Mouse (Mus musculus) layer of hippocampus, postnatal 36 days (tissue): Measurements from ENCODE around the gene Mybpc1. TPM values are rescaled to one million over a fixed set of nuclear protein-coding genes. Genes with fewer than 3 reads are reported as not detected.
"Not testable (repeated sequence)": the region's sequence is repeated elsewhere in the genome, so short reads cannot be mapped to it uniquely, and the experiment has no call there.

Experiments
- DNase-seq, 2 experiments: peaks; one replicate each; pipeline ENCODE4 v3.0.0; 2022
- total RNA-seq, 2 experiments: library from RNA; stranded (reverse); gene quantifications; 2 replicates each; pipeline ENCODE4 v1.2.3; 2021

Gene Mybpc1
- total RNA-seq, 2 experiments from 2014 or later = 1.0 to 1.5 TPM

DNA sequence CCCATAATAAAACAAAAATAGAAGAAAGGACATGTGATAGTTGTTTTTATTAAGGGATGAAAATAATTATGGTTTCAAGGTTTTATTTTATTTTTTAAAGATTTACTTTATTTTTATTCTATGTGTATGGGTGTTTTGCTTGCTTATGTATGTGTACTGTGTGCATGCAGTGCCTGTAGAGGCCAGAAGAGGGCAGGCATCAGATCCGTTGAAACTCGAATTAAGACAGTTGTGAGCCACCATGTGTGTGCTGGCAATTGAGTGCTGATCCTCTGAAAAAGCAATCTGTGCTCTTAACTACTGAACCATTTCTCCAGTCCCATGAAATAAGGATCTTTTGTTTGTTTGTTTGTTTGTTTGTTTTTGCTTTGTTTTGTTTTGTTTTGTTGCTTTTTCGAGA lies 54.7 kb downstream of the Mybpc1 start:
- DNase-seq = no peak

DNA sequence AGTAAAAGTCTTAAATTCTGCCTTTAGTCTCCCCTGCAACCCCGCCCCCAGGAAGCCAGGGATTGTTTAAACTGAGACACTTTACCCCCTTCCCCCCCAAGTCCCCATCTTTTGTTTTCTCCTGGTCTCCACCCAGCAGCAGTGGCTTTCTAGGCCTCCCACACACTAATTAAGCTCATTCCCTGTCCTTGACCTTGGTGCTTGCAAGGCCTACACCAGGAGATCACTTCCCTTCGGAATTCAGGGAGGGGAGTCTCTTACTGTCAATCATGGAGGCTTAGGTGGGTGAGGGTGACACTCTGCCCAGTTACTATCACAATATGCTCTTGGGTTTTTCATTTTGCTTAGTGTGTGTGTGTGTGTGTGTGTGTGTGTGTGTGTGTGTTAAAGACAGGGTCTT lies 57.3 kb downstream of the Mybpc1 start:
- no peak for DNase-seq

DNA sequence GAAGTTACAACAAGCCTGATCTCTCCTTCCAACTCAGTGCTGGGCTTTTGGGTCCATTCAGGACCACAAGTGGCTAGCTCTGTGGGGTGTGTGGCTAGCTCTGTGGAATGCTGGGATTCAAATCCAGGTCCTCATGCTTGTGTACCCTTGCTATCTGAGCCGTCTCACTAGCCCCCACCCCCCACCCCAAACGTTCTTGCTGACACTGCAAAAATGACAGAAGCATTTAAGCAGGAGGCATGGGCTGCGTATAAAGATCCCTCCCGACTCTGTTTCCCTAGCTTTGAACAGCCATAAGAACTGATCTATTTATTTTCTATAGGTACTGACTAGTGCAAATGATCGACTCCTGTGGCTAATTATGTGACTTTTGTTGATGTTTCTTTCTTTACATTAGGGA lies 74.3 kb downstream of the Mybpc1 start:
- no peak for DNase-seq

DNA sequence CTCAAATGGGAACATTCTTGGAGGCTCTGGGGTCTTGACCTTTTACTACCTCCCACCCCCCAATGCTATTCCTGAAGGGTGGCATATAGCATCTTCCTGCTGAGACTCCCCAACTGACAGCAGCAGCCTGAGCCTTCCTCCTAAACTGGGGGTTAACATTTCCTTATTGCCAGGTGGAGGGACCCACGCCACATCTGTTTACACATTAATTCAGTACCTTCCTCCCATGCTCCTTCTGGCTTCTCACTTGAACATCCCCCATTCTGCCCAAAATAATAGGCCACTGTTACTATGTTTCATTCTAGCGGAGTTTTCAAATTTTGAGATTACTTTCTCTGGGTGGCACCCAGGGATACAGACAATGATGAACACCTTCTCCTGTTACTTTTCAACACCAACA lies 80.9 kb downstream of the Mybpc1 start:
- peak; percentile 24 to 28 for DNase-seq

DNA sequence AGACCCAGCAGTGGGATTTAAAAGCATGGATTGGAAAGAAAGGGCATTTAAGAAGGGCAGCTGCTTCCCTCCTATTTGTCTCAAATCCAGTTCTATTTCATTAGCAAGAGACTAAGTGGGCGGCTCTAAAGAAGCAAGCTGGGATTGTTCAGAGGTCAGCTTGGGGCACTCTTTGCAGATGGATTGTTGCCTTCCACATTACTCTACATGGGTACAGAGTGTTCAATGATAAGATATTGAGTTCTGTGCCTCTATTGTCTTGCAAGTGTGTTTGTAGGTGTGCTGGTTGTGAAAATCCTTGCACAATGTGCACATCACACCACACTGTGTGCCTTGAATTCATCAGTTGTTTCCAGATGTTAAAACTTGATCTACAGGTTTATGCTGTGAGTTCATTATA lies 81.7 kb downstream of the Mybpc1 start:
- no peak for DNase-seq

DNA sequence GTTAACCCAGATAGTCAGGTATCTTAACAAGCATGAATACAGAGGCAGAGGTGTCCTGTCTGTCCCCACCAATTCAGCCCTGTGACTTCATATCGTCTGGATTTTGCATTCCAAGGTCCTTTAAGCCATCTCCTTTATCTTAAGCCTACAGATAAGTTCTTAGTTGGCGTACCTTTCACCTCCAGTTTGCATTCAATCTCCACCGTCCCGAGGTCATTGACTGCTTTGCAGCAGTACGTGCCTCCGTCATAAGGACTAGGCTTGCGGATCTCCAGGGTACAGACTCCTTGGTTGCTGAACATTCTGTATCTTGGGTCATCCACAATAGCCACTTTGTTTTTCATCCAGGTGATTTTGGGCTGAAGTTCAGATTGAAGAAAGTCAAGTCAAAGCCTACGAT lies 82.2 kb downstream of the Mybpc1 start:
- no peak for DNase-seq

DNA sequence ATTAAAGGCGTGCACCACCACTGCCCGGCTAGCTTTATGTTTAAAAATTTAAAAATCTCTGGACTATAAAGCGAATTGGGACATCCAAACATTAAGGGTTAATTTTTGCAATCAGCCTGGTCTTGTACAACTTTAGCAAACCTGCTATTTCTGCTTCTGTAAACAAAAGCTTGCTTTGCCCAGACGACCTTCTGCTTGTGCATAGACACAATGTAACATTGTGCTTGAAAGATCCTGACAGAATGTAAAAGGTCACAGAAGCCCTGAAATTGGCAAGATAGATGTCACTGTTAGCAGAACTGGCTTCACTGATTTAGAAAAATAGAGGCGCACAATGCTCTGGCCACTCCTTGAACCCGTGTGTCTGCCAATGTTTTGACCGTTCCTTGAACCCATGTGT lies 89.9 kb downstream of the Mybpc1 start:
- not testable (repeated sequence) for DNase-seq

DNA sequence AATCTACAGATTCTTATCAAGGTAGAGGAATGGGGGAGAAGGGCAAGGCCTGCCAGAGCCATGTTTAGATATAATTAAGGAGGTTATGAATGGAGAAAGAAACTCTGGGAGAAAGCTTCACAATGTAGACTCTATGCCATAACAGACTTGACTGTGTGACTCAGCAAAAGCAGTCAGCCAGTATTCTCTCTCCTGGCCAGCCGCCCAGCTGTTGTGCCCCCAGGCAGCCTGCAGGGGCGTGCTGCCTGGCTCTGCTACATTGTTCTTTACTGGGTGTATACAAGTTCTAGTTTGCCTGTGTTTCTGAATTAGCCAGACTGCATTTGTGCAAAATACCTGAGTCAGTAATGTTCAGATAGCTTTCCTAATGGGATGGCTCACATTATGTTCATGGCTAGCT lies 90.5 kb downstream of the Mybpc1 start:
- peak; percentile 50 to 62 for DNase-seq

DNA sequence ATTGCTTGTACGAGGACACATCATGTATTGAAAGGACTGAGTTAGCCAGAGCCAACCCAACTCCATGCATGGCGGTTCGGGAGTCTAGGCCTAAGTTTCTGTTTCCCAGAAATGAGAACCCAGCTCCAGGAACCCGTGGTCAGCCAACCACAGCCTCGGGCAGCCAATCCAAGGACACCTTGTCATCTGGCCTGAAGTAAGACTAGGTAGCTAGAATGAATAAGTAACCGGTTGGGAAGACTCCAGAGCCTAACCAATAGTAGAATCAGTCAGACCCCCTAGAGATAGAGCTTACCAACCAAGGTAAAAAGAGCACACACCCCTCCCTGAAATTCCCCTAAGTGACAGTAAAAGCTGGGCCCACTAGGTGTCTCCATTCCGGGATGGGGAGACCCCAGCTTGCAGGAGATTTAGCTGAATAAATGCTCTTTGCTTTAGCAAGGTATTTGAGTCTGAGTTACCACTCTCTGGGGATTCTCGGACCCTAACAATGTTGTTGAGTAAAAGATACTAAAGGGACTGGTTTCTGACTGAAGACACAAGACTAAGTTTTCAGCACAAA lies 91.3 kb downstream of the Mybpc1 start:
- no peak for DNase-seq

DNA sequence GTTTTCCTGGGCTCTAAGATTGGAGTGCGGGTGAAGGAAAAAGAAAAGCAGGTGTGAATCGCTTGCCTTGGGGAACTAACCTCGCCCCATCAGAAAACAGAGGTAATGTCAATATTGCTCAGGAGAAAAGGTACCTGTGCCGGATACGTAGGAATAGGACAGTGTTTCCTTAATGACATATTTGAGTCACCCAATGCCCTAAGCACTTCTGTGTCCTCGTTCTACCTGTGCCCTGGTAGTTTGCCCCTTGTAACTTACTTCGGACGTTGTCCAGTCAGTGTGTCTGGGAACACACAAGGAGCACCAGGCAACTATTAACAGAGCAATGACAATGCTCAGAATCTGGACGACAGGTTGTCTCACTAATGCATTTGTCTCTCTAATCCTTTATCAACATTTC lies 93.6 kb downstream of the Mybpc1 start:
- DNase-seq = no peak

DNA sequence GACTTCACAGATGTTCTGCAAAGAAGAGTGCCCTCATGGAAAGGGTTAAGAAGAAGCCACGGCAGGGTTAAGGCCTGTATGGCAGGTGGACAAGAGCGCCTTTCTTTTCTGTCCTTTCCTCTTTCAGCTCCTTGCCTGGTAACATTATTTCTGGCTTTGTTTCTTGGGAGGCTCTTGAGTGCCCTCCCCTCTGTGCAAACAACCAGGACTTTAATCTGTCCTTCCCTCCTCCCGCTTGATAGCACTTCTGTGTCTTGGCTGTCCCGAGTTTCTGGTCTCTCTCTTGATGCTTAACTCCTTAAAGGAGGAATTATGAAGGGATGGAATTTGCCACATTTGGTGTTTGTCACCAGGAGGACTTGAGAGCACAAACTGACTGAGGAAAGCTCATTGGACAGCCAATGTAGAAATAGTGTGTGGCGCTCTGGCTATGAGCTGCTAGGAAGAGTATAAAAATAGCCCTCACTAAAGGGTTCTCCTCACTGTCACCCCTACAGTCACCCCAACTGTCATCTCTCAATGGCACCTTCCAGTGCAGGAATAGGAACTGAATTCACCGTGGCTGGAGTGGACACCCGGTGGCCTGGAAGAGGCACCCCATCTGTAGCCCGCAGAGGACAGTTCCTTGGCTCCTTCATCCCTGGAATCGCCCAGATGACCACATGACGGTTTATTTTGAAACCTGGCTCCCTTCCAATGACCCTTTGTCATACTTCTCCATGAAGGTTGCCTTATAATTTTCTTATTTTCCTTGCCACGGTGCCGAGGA lies 94.3 kb downstream of the Mybpc1 start:
- no peak for DNase-seq

DNA sequence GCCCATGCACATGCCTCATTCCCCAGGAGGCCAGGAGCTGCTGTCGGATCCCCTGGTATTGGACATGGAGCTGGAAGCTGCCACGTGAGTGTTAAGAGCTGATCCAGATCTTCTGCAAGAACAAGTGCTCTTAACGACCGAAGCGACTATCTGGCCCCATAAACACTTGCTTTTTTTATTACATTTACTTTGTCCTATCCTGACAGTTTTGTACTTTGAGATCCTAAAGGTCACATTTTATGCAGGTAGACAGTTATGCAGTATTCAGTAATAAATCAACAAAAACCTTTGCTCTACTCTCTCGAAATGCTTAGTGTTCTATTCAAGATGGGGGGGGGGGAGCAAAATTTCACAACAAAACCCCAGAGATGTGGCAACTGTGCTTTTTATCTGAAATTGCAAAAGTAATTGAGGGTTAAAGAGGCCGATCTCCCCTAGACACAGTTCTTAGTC lies 97.2 kb downstream of the Mybpc1 start:
- no peak for DNase-seq

DNA sequence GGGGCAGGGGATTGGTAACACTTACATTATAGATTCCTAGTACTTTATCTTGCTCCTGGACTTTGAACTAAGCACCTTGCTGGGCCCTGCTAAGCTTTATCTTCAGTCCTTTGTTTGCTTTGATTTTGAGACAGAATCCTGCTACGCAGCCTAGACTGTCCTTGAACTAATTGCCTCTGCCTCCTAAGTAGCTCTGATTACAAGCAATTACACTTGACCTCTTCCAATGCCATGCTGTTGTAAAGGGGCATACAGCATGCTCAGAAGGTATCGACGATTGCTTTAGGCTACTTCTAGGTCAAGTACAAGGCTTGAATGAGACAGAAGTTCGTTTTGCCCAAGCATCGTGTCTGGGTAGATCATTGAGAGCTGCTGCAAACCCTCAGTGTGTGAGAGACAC lies 99.7 kb downstream of the Mybpc1 start:
- DNase-seq = no peak

DNA sequence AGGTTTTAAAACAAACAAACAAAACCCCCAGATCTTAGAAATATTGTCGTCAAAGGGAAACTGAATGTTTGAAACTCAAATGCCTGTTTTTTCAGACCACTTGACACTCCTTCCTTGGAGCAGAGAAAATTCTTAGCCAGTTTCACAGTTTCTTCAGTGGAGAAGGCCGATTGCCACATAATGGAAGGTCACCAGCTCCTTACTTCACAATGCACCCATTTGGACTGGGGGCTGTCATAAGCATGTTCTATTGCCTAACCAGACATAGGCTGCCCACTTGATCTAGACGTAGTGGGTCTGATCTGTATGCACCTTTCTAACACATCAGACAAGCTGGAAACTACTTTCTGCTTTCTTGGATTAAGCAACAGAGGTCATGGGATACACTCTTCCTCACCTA lies 100.5 kb downstream of the Mybpc1 start:
- DNase-seq = no peak

DNA sequence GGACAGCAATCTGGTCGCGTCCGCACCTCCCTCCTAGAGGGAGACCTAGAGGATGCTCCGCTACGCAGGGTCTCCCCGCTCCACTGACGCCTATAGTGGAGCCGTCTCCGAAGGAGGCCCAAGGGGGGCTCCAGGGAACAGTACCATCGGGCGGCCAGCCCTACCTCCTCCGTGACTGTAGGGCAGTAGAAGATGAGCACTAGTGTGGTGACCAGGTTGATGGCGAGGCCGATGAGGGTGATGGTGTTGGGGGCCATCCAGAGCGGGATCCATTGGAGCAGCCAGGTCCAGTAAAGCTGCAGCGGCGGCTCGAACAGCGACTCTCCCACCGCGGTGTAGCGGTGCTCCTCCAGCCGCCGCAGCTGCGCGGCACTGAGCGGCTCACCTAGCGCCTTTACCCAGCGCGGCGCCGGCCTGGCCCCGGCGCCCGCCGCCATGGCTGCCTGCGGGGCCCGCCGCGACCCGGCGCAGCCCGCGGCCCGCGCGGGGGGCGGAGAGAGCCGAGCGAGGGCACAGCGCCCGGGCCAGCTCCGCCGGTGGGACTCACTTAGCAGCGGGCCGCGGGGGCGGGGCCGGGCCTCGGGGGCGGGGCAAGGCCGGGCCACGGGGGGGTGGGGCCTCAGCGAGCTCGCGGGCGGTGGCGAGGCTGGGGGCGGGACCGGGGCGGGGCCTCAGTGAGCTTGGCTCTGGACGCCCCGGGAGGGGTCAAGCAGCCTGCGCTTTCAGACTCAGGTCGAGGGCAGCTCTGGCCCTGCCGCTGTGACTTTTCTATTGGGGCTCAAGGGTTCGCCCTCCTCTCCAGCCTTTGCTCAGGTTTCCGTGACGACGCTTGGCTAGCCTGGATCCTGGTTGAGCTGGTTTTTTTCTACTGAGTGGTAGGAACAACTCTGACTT lies 101.3 kb downstream of the Mybpc1 start, which contains the start of gene Chpt1:
Gene Chpt1 (minus strand): TSS at position 653 of the 894 bp plus-strand sequence.
- DNase-seq = peak; percentile 75 to 81

DNA sequence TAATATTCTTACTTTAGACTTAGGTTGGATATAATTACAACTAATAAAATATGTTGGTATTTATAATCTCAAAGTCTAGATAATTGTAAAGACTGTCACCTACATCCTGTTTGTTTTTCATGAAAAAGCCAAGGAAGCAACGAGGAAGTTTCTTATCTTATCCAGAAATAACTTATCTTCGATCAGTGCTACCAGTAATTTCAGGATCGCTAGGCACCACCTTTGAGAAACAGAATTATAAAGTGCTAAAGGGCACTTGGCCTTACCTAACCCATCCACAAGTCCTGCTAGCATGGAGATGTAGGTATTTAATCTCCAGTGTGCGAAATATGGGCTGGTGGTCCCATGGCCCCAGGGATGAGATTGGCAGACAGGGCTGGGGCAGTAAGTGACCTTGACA lies 102.0 kb downstream of the Mybpc1 start:
- DNase-seq = no peak

DNA sequence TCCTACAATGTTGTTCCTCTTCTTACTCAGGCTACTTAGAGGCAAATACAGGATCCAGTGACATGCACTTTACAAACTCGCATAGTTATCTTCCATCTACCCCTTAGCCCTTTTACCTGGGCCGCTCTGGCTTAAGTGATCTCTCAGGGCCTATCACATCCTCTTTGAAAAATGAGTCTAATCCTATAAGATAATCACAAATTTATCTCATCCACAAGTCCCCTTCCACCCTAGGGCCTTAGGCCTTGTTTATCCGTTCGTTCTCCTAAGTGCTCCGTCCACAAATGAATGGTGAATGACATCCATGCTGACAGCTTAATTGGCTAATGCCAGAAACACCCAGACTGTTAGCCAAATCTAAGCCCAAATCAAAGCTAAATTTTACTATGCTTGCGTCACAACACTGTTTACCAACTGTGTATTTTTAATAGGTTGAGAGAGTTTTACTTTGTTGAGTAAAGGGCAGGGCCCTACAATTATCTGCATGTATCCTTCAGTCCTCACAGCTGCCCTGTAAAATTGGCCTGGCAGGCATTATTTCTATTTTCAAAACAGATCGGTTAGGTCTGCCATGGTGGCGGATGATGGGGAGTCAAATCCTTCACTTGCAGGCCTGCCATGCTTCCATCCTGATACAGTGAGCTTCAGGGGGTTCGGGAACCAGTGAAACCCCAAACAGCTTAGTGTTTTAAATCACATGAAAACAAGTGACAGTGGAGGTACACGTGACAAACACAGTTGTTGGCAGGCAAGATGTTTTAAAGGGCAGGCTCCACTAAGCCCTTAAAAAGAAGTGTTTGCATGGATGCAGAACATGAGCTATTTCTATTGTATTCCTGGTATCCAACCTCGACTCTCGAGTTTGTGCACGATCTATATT lies 102.8 kb downstream of the Mybpc1 start:
- peak in 1 of 2 experiments; percentile 28 for DNase-seq

DNA sequence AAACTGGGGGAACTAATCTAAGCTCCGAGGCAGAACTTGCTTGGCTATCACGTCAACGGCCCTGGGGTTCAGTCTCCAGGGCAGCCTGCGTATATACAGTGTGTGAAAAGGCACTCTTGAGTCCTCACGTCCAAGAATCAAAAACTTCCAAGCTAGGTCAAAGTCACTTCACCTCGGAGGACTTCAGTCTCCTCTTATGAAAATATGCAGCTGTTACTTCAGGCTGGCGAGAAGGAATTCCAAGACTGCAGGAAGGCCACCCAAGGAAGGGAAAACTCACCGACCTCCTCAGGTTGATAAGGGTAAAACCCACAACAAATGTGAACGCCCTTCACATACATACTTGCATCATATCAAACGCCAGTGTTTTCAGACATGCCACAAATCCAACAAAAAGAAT lies 103.6 kb downstream of the Mybpc1 start:
- no peak for DNase-seq

DNA sequence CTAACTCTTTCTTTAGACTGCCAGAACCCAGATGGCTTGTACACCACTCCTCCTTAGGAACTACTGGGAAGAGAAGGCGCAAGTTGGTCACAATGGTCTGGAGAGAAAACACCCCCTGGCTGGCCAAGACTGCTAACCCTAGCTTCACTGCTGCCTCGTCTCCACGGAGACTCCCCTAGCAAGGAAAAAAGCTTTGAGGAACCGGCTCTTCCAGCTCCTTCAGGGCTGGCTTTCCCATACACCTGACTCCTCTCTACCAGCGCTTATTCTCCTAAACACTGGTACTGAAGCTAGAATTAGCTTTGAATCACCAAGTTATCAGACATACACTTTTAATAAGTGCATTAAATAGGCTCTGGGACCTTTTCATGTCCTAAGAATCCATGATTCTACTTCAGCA lies 105.0 kb downstream of the Mybpc1 start:
- no peak for DNase-seq

DNA sequence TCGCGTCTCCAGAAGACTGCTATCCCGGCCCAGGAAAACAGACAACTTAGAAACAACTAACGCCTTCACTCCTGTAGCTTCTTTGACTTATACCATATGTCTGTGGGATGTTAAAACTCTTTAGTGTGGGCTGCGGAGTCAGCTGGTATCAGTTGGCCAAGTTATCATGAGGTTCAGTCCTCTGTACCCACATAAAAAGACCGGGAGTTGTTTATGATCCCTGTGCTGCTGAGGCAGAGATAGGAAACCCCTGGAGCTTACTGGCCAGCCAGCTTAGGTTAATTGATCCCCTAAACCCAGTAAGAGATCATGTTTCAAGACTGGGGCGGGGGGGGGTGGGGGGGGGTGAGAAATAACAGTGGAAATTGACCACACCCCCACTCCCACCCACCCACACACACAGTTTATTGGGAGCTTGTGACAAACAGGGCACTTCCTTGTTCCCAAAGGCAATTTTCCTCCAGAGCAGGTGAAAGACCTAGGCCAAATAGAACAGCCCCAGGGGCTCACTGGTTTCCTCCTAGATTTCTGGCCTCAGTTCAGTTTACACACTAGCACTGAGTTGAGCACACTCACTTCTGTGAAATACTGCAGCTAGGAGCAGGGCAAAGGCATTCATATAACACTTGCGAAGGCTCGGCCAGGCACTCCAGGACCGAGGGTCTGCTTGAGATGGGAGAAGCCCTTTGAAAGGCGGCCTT lies 107.9 kb downstream of the Mybpc1 start:
- no peak for DNase-seq

DNA sequence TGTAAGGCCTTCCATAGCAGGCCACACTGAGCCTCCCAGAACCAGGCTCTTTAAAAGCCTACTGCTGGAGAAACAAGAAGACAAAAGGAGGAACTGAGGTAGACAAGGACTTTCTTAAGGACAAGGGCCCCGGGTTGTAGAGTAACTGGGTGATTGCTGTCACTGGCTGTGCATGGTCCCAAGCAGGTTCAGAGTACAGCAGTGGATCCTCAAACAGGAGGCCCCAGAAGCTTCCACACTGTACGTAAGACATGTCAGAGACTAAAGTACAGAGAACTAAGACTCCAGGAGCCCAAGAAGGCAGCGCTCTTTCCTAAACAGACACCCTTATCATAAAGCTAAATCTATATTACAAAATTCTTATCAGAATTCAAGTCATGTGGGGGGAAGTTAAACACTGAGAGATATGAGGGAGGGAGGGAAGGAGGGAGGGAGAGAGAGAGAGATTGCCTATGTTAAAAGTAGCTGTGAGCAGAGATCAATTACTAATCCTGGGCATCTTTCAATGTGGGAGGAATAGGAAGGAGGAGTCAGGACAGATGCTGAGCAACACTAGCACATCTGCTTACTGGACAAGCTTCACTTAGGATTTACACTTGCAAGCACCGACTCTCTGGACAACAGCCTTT lies 109.9 kb downstream of the Mybpc1 start:
- DNase-seq = no peak
